Mouse (Mus musculus) liver, embryonic 11.5 days (tissue): ENCODE measurements at regions not wholly inside any gene's neighbourhood (a gene's known extent, or its start where the extent isn't known, plus 50 kb on each side); places are given as distances from the start of the nearest gene placed in this dataset.

ENCODE experiments used
- ATAC-seq: fragments of 200-750 bp; cut with Nextera tagmentation; replicated peaks from 2 replicates; pipeline ENCODE4 v1.8.0; 2017; ENCODE audit warnings: moderate number of reproducible peaks, mild to moderate bottlenecking, moderate TSS enrichment, moderate library complexity; ENCODE audit not compliant: low FRiP score
- DNase-seq: peaks from one replicate; pipeline ENCODE4 v3.0.0-alpha.2; 2017; ENCODE audit warnings: low spot score
- H3K27ac ChIP-seq: fragments of 300-500 bp; sonication (generic); 2 replicates; pipeline ENCODE4 v1.5.1; 2014; ENCODE audit warnings: mild to moderate bottlenecking, low read depth, low read length, control low read depth
- H3K27me3 ChIP-seq: fragments of 300-500 bp; sonication (generic); replicated peaks from 2 replicates; pipeline ENCODE4 v1.6.1; 2014; ENCODE audit warnings: low read length, mixed read lengths; ENCODE audit not compliant: control insufficient read depth, insufficient read depth
- H3K36me3 ChIP-seq: fragments of 300-500 bp; sonication (generic); 2 replicates; pipeline ENCODE4 v1.6.1; 2014; ENCODE audit warnings: mild to moderate bottlenecking, low read length, moderate library complexity, mixed read lengths; ENCODE audit not compliant: control insufficient read depth, insufficient read depth
- H3K4me1 ChIP-seq: fragments of 300-500 bp; sonication (generic); replicated peaks from 2 replicates; pipeline ENCODE4 v1.6.1; 2014; ENCODE audit warnings: low read length, mixed read lengths; ENCODE audit not compliant: control insufficient read depth, insufficient read depth
- H3K4me2 ChIP-seq: fragments of 300-500 bp; sonication (generic); 2 replicates; pipeline ENCODE4 v1.6.1; 2014; ENCODE audit warnings: mild to moderate bottlenecking, control low read depth, moderate library complexity
- H3K4me3 ChIP-seq: fragments of 300-500 bp; sonication (generic); 2 replicates; pipeline ENCODE4 v1.5.1; 2014; ENCODE audit warnings: low read depth, low read length, control low read depth
- H3K9ac ChIP-seq: fragments of 300-500 bp; sonication (generic); 2 replicates; pipeline ENCODE4 v1.6.1; 2014; ENCODE audit warnings: low read depth, low read length, control low read depth
- H3K9me3 ChIP-seq: fragments of 300-500 bp; sonication (generic); 2 replicates; pipeline ENCODE4 v1.6.1; 2016; ENCODE audit warnings: low read length, inconsistent platforms, mixed read lengths; ENCODE audit not compliant: control insufficient read depth
- WGBS: fragments of 180-500 bp; shearing (Covaris S2); extraction: QIAGEN DNeasy Blood & Tissue Kit; methylation state at CpG from one replicate; pipeline ENCODE4 v1.1.7; 2014; 5-methylcytosine and 5-hydroxymethylcytosine counted together

DNA sequence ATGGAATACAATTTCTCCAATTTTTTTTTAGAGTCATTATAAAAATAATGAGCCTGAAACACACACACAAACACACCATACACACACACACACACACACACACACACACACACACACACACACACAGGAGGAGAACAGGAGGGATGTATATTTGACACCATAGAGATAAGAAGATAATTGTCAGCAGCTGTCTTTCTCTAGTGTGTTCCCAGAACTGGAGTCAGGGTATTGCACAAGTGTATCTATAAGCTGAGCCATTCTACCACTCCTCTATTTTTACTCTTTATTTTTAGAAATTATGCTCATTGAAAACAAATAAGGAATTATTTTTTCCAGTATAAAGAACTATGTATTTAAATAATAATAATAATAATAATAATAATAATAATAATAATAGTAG lies 407.6 kb upstream of the Zic4 start:
- no peak overlapping the region for H3K27ac ChIP-seq
- DNase-seq (no peak), ATAC-seq (no peak)
- no peak overlapping the region for H3K9ac ChIP-seq
- H3K4me1 ChIP-seq = no peaks in the 10 kb centered on the region
- no peak overlapping the region for H3K4me3 ChIP-seq
- no peaks in the 10 kb centered on the region for H3K9me3 ChIP-seq
- no peaks in the 10 kb centered on the region for H3K36me3 ChIP-seq
- no peaks in the 10 kb centered on the region for H3K27me3 ChIP-seq
- H3K4me2 ChIP-seq = no peak overlapping the region

DNA sequence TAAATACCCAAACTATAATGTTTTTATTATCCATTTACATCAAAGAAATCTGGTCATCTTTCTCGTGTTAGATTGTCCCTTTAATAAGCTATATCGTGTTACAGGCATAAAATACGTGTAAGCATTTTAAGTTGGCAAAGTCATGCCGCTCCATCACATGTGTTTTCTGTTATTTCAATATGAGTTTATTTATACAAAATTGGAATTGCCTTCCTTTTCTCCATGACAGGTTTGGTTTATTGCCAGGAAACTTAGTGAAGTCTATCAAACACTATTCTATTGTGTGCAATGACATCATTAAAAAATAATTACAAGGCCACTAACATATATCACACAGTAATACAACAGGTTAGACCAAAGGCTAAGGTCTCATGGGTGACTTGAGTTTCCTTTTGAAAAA lies 400.8 kb upstream of the Zic4 start:
- H3K4me3 ChIP-seq = no peak overlapping the region
- no peaks in the 10 kb centered on the region for H3K4me1 ChIP-seq
- no peak overlapping the region for H3K9ac ChIP-seq
- DNase-seq (no peak), ATAC-seq (no peak)
- H3K9me3 ChIP-seq = no peaks in the 10 kb centered on the region
- no peaks in the 10 kb centered on the region for H3K27me3 ChIP-seq
- H3K4me2 ChIP-seq = no peak overlapping the region
- no peak overlapping the region for H3K27ac ChIP-seq
- no peaks in the 10 kb centered on the region for H3K36me3 ChIP-seq
- 78% methylated on average over 4 of the region's 4 CpGs for WGBS

- ATAC-seq = no peak
- no peaks in the 10 kb centered on the region for H3K4me1 ChIP-seq
- 67% methylated on average over 3 of the region's 3 CpGs for WGBS
Measured at GRCm38 (mm10) chr9:90964043-90964442, 398.2 kb upstream of the Zic4 start.

DNA sequence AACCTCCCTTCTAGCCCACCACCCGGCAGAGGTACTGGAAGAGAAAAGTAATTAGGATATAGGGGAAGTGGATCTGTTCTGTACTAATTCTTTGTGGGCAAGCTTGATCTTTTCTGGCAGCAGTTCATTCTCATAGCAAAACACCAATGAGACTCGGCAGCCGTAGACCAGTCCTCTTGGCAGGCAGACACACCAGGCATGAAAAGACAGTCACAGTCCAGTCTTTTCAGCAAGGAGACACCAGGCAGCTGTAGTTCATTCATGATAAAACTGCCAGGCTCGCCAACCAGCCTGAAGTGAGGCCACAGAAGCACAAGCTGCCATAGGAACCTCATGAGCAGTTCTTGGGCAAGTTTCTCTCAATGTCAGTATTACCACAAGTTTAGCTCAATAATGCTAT lies 383.5 kb upstream of the Zic4 start:
- Histone ChIP-seq H3K27ac (no peak overlapping the region), H3K9ac (no peak overlapping the region), H3K9me3 (no peaks in the 10 kb centered on the region), H3K36me3 (no peaks in the 10 kb centered on the region), H3K4me2 (no peak overlapping the region), H3K4me1 (no peaks in the 10 kb centered on the region), H3K27me3 (no peaks in the 10 kb centered on the region), H3K4me3 (no peak overlapping the region)
- 78% methylated on average over 4 of the region's 4 CpGs for WGBS
- ATAC-seq = no peak
- DNase-seq = no peak

More at GRCm38 (mm10) chr9:90964043-90964442, 398.2 kb upstream of the Zic4 start:
- no peak overlapping the region for H3K9ac ChIP-seq
- H3K4me3 ChIP-seq = no peak overlapping the region
- DNase-seq = no peak
- H3K36me3 ChIP-seq = no peaks in the 10 kb centered on the region
- H3K27me3 ChIP-seq = no peaks in the 10 kb centered on the region
- no peak overlapping the region for H3K4me2 ChIP-seq
- H3K27ac ChIP-seq = no peak overlapping the region
- H3K9me3 ChIP-seq = no peaks in the 10 kb centered on the region

GRCm38 (mm10) chr9:90980023-90980802 lies 382.0 kb upstream of the Zic4 start:
- ATAC-seq (no peak), DNase-seq (no peak)
- 62% methylated on average over 6 of the region's 6 CpGs for WGBS
- H3K9ac ChIP-seq = no peak overlapping the region
- no peak overlapping the region for H3K4me2 ChIP-seq
- no peak overlapping the region for H3K4me3 ChIP-seq
- no peaks in the 10 kb centered on the region for H3K9me3 ChIP-seq
- H3K4me1 ChIP-seq = no peaks in the 10 kb centered on the region
- H3K27me3 ChIP-seq = no peaks in the 10 kb centered on the region
- no peak overlapping the region for H3K27ac ChIP-seq
- no peaks in the 10 kb centered on the region for H3K36me3 ChIP-seq

GRCm38 (mm10) chr9:90999178-90999577 lies 363.0 kb upstream of the Zic4 start:
- Histone ChIP-seq H3K4me2 (no peak overlapping the region), H3K36me3 (no peaks in the 10 kb centered on the region), H3K4me3 (no peak overlapping the region), H3K27me3 (no peaks in the 10 kb centered on the region), H3K4me1 (no peaks in the 10 kb centered on the region), H3K9ac (no peak overlapping the region), H3K27ac (no peak overlapping the region), H3K9me3 (no peaks in the 10 kb centered on the region)
- ATAC-seq (no peak), DNase-seq (no peak)
- WGBS = 72% methylated on average over 1 of the region's 1 CpGs

DNA sequence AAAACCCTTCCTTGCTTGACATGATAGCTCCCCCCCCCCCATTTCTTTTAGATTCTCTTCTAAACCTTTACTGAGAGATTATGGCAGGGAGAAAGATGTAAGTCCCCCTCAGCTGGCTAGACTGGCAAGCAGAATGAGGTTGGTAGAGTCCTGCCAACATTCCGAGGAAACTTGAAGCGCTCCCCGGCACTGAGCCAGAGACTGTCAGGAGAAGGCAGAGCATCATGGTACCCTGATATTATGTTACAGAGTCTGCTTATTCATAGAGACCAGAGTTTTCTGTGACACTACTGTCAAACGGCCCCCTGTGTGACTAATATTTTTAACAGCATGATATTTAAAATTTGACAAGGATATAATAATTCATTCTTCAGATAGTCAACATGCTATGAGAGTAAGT lies 358.0 kb upstream of the Zic4 start:
- no peaks in the 10 kb centered on the region for H3K27me3 ChIP-seq
- no peak for ATAC-seq
- no peak overlapping the region for H3K27ac ChIP-seq
- DNase-seq = no peak
- H3K4me2 ChIP-seq = no peak overlapping the region
- no peak overlapping the region for H3K9ac ChIP-seq
- no peaks in the 10 kb centered on the region for H3K36me3 ChIP-seq
- H3K4me3 ChIP-seq = no peak overlapping the region
- 83% methylated on average over 4 of the region's 4 CpGs for WGBS
- H3K4me1 ChIP-seq = no peaks in the 10 kb centered on the region
- H3K9me3 ChIP-seq = no peaks in the 10 kb centered on the region

- 62% methylated on average over 2 of the region's 2 CpGs for WGBS
- Histone ChIP-seq H3K36me3 (no peaks in the 10 kb centered on the region), H3K9ac (no peak overlapping the region), H3K27ac (no peak overlapping the region), H3K4me2 (no peak overlapping the region), H3K4me3 (no peak overlapping the region), H3K9me3 (no peaks in the 10 kb centered on the region), H3K4me1 (no peaks in the 10 kb centered on the region), H3K27me3 (no peaks in the 10 kb centered on the region)
- ATAC-seq (no peak), DNase-seq (no peak)
Measured at GRCm38 (mm10) chr9:91040546-91040945, 321.7 kb upstream of the Zic4 start.

DNA sequence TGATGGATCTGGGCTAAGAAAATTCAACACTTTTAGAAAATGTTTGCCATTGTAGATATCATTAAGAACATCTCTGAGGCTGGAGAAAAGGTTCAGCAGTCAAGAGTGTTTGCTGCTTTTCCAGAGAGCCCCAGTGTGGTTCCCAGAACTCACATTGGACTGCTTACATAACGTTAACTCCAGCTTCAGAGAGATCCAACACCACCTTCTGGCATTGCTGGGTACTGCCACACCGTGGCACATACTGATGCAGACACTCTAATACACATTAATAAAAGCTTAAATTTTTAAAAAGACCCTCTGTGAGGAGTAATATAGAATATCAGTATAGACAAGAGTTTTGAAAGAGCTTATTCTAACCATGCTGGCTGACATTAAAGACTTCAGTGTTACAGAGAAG lies 313.6 kb upstream of the Zic4 start:
- no peaks in the 10 kb centered on the region for H3K36me3 ChIP-seq
- H3K4me3 ChIP-seq = no peak overlapping the region
- no peaks in the 10 kb centered on the region for H3K4me1 ChIP-seq
- ATAC-seq (no peak), DNase-seq (no peak)
- 41% methylated on average over 2 of the region's 2 CpGs for WGBS
- H3K9ac ChIP-seq = no peak overlapping the region
- no peak overlapping the region for H3K4me2 ChIP-seq
- H3K9me3 ChIP-seq = no peaks in the 10 kb centered on the region
- no peaks in the 10 kb centered on the region for H3K27me3 ChIP-seq
- no peak overlapping the region for H3K27ac ChIP-seq
